Mouse (Mus musculus) thymus, adult 2 months (tissue): ENCODE results near the gene Macrod2.

Experiments
- CTCF ChIP-seq: fragments of 200-500 bp; IDR thresholded peaks from 2 replicates; pipeline ENCODE4 v1.5.1; 2012; ENCODE audit warnings: mild to moderate bottlenecking, control low read depth, low read length, moderate library complexity, borderline replicate concordance; ENCODE audit not compliant: control insufficient read depth, poor library complexity, insufficient read depth; ENCODE audit errors: extremely low read depth
- POLR2A ChIP-seq: fragments of 200-500 bp; IDR thresholded peaks from 2 replicates; pipeline ENCODE4 v1.6.1; 2012; ENCODE audit warnings: mild to moderate bottlenecking, low read length, control low read depth, moderate library complexity; ENCODE audit not compliant: control insufficient read depth, poor library complexity, insufficient read depth; ENCODE audit errors: extremely low read depth

DNA sequence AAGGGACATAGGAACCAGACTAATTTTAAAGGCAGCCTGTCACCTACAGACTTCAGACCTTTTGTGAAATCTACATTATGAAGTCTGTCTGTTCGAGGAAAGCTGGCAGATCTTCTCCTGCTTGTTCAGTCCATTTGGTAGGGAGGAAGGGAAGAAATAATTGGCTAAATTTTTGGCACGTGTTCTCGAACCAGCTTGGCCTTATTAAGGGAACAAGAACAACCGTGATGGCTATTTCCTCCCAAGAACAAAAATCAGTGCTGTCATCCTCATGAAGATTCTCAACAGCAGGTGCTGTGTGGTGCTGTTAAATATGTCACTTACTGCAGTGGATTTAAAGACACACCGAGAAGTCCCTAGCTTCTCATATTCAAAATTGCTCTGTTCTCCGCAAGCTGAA, 1859.5 kb downstream of the Macrod2 start:
- TF ChIP-seq POLR2A (no peak), CTCF (no peak)
